Mouse (Mus musculus) neural tube, embryonic 15.5 days (tissue): Measurements from ENCODE around the gene 2210407C18Rik. TPM values are rescaled to one million over a fixed set of nuclear protein-coding genes. Genes with fewer than 3 reads are reported as not detected.

Experiments
- ATAC-seq: fragments of 200-750 bp; cut with Nextera tagmentation; 2 replicates; pipeline ENCODE4 v1.8.0; 2017; ENCODE audit warnings: mild to moderate bottlenecking, moderate TSS enrichment, moderate library complexity; ENCODE audit not compliant: low FRiP score
- H3K27ac ChIP-seq: fragments of 300-500 bp; sonication (generic); replicated peaks from 2 replicates; pipeline ENCODE4 v1.5.1; 2015; ENCODE audit warnings: mild to moderate bottlenecking, inconsistent platforms
- H3K27me3 ChIP-seq: fragments of 300-500 bp; sonication (generic); replicated peaks from 2 replicates; pipeline ENCODE4 v1.6.1; 2015; ENCODE audit warnings: inconsistent platforms
- H3K36me3 ChIP-seq: fragments of 300-500 bp; sonication (generic); 2 replicates; pipeline ENCODE4 v1.6.1; 2015; ENCODE audit warnings: inconsistent platforms
- H3K4me1 ChIP-seq: fragments of 300-500 bp; sonication (generic); 2 replicates; pipeline ENCODE4 v1.6.1; 2015; ENCODE audit warnings: inconsistent platforms
- H3K4me2 ChIP-seq: fragments of 300-500 bp; sonication (generic); 2 replicates; pipeline ENCODE4 v1.6.1; 2015; ENCODE audit warnings: inconsistent platforms, mild to moderate bottlenecking, moderate library complexity
- H3K4me3 ChIP-seq: fragments of 300-500 bp; sonication (generic); replicated peaks from 2 replicates; pipeline ENCODE4 v1.5.1; 2015; ENCODE audit warnings: mild to moderate bottlenecking, inconsistent platforms
- H3K9ac ChIP-seq: fragments of 300-500 bp; sonication (generic); replicated peaks from 2 replicates; pipeline ENCODE4 v1.6.1; 2015; ENCODE audit warnings: mild to moderate bottlenecking, inconsistent platforms
- H3K9me3 ChIP-seq: fragments of 300-500 bp; sonication (generic); replicated peaks from 2 replicates; pipeline ENCODE4 v1.6.1; 2016; ENCODE audit warnings: inconsistent platforms
- WGBS: fragments of 180-500 bp; shearing (Covaris S2); methylation state at CpG from one replicate; pipeline ENCODE4 v1.1.7; 2015; ENCODE audit warnings: mixed read lengths; 5-methylcytosine and 5-hydroxymethylcytosine counted together
- polyA plus RNA-seq: library from polyadenylated mRNA; unstranded; fragments of >200 nt; fragmentation: Nextera tagmentation; extraction: Ambion mirVana; gene quantifications from 2 replicates; pipeline ENCODE4 v1.2.1, GENCODE M21; 2015

The 2210407C18Rik gene
- polyA plus RNA-seq, 1 experiment from 2014 or later: not detected

GRCm38 (mm10) chr11:58626146-58626545 is 10.3 kb upstream of the 2210407C18Rik start:
- Histone ChIP-seq H3K4me1 (no peaks in the 10 kb centered on the region), H3K27me3 (no peaks in the 10 kb centered on the region), H3K36me3 (no peaks in the 10 kb centered on the region), H3K4me2 (no peak overlapping the region), H3K9me3 (no peaks in the 10 kb centered on the region), H3K4me3 (no peak overlapping the region), H3K27ac (no peak overlapping the region), H3K9ac (no peak overlapping the region)
- whole genome bisulfite sequencing: 56% methylated on average over 4 of the region's 4 CpGs
- ATAC-seq: no peak

- no peak for ATAC-seq
- H3K4me2 ChIP-seq: no peak overlapping the region
- no peaks in the 10 kb centered on the region for H3K36me3 ChIP-seq
- H3K4me3 ChIP-seq: no peak overlapping the region
- WGBS: 64% methylated on average over 6 of the region's 6 CpGs
- H3K9ac ChIP-seq: no peak overlapping the region
- H3K27ac ChIP-seq: no peak overlapping the region
- H3K4me1 ChIP-seq: no peaks in the 10 kb centered on the region
- no peaks in the 10 kb centered on the region for H3K9me3 ChIP-seq
- no peaks in the 10 kb centered on the region for H3K27me3 ChIP-seq
Measured at GRCm38 (mm10) chr11:58618793-58619192, 2.9 kb upstream of the 2210407C18Rik start.

GRCm38 (mm10) chr11:58618369-58618768 is 2.5 kb upstream of the 2210407C18Rik start:
- H3K27me3 ChIP-seq: no peaks in the 10 kb centered on the region
- no peak for ATAC-seq
- WGBS: 85% methylated on average over 3 of the region's 3 CpGs
- no peak overlapping the region for H3K4me3 ChIP-seq
- no peaks in the 10 kb centered on the region for H3K4me1 ChIP-seq
- H3K9ac ChIP-seq: no peak overlapping the region
- no peak overlapping the region for H3K4me2 ChIP-seq
- no peak overlapping the region for H3K27ac ChIP-seq
- no peaks in the 10 kb centered on the region for H3K36me3 ChIP-seq
- H3K9me3 ChIP-seq: no peaks in the 10 kb centered on the region

GRCm38 (mm10) chr11:58614526-58614925 is 1.3 kb downstream of the 2210407C18Rik start:
- Histone ChIP-seq H3K36me3 (no peaks in the 10 kb centered on the region), H3K4me2 (no peak overlapping the region), H3K27me3 (no peaks in the 10 kb centered on the region), H3K4me1 (no peaks in the 10 kb centered on the region), H3K4me3 (no peak overlapping the region), H3K27ac (no peak overlapping the region), H3K9ac (no peak overlapping the region), H3K9me3 (no peaks in the 10 kb centered on the region)
- ATAC-seq: no peak

GRCm38 (mm10) chr11:58613359-58613758 is 2.5 kb downstream of the 2210407C18Rik start:
- no peaks in the 10 kb centered on the region for H3K27me3 ChIP-seq
- H3K9me3 ChIP-seq: no peaks in the 10 kb centered on the region
- no peak overlapping the region for H3K9ac ChIP-seq
- H3K4me1 ChIP-seq: no peaks in the 10 kb centered on the region
- 48% methylated on average over 3 of the region's 3 CpGs for WGBS
- H3K27ac ChIP-seq: no peak overlapping the region
- no peak for ATAC-seq
- H3K36me3 ChIP-seq: no peaks in the 10 kb centered on the region
- no peak overlapping the region for H3K4me2 ChIP-seq
- no peak overlapping the region for H3K4me3 ChIP-seq

GRCm38 (mm10) chr11:58607030-58607429 is 8.8 kb downstream of the 2210407C18Rik start:
- Histone ChIP-seq H3K36me3 (no peaks in the 10 kb centered on the region), H3K9ac (no peak overlapping the region), H3K9me3 (no peaks in the 10 kb centered on the region), H3K27ac (no peak overlapping the region), H3K4me2 (no peak overlapping the region), H3K4me3 (no peak overlapping the region), H3K27me3 (no peaks in the 10 kb centered on the region), H3K4me1 (no peaks in the 10 kb centered on the region)
- no peak for ATAC-seq
- 83% methylated on average over 6 of the region's 6 CpGs for WGBS

GRCm38 (mm10) chr11:58606177-58606919 is 9.5 kb downstream of the 2210407C18Rik start:
- ATAC-seq: no peak
- H3K36me3 ChIP-seq: no peaks in the 10 kb centered on the region
- WGBS: 90% methylated on average over 12 of the region's 12 CpGs
- H3K4me3 ChIP-seq: no peak overlapping the region
- H3K9ac ChIP-seq: no peak overlapping the region
- H3K4me1 ChIP-seq: no peaks in the 10 kb centered on the region
- H3K9me3 ChIP-seq: no peaks in the 10 kb centered on the region
- no peak overlapping the region for H3K4me2 ChIP-seq
- no peak overlapping the region for H3K27ac ChIP-seq
- no peaks in the 10 kb centered on the region for H3K27me3 ChIP-seq

GRCm38 (mm10) chr11:58605228-58605627 is 10.6 kb downstream of the 2210407C18Rik start:
- H3K27me3 ChIP-seq: no peaks in the 10 kb centered on the region

GRCm38 (mm10) chr11:58604688-58605087 is 11.2 kb downstream of the 2210407C18Rik start:
- Histone ChIP-seq H3K4me2 (no peak overlapping the region), H3K4me1 (no peaks in the 10 kb centered on the region), H3K9me3 (no peaks in the 10 kb centered on the region), H3K27ac (no peak overlapping the region), H3K27me3 (no peaks in the 10 kb centered on the region), H3K9ac (no peak overlapping the region), H3K36me3 (no peaks in the 10 kb centered on the region), H3K4me3 (no peak overlapping the region)
- no peak for ATAC-seq
- 85% methylated on average over 2 of the region's 2 CpGs for WGBS

More at GRCm38 (mm10) chr11:58605228-58605627, 10.6 kb downstream of the 2210407C18Rik start:
- no peaks in the 10 kb centered on the region for H3K9me3 ChIP-seq
- H3K4me1 ChIP-seq: no peaks in the 10 kb centered on the region
- H3K4me2 ChIP-seq: no peak overlapping the region
- no peak overlapping the region for H3K9ac ChIP-seq
- 88% methylated on average over 3 of the region's 3 CpGs for WGBS
- no peaks in the 10 kb centered on the region for H3K36me3 ChIP-seq
- H3K4me3 ChIP-seq: no peak overlapping the region
- no peak overlapping the region for H3K27ac ChIP-seq
- no peak for ATAC-seq

GRCm38 (mm10) chr11:58602800-58603560 is 12.9 kb downstream of the 2210407C18Rik start:
- H3K4me2 ChIP-seq: no peak overlapping the region
- 86% methylated on average over 6 of the region's 6 CpGs for WGBS

GRCm38 (mm10) chr11:58602062-58602461 is 13.8 kb downstream of the 2210407C18Rik start:
- H3K9ac ChIP-seq: no peak overlapping the region
- H3K4me2 ChIP-seq: no peak overlapping the region
- H3K27ac ChIP-seq: no peak overlapping the region
- H3K4me3 ChIP-seq: no peak overlapping the region
- no peaks in the 10 kb centered on the region for H3K27me3 ChIP-seq
- H3K9me3 ChIP-seq: no peaks in the 10 kb centered on the region
- no peak for ATAC-seq
- no peaks in the 10 kb centered on the region for H3K4me1 ChIP-seq
- H3K36me3 ChIP-seq: no peaks in the 10 kb centered on the region

More at GRCm38 (mm10) chr11:58602800-58603560, 12.9 kb downstream of the 2210407C18Rik start:
- Histone ChIP-seq H3K9me3 (no peaks in the 10 kb centered on the region), H3K9ac (no peak overlapping the region), H3K36me3 (no peaks in the 10 kb centered on the region), H3K4me1 (no peaks in the 10 kb centered on the region), H3K27ac (no peak overlapping the region), H3K27me3 (no peaks in the 10 kb centered on the region), H3K4me3 (no peak overlapping the region)
- ATAC-seq: no peak

GRCm38 (mm10) chr11:58597837-58598236 is 18.0 kb downstream of the 2210407C18Rik start:
- no peak for ATAC-seq
- Histone ChIP-seq H3K36me3 (no peaks in the 10 kb centered on the region), H3K27me3 (no peaks in the 10 kb centered on the region), H3K9me3 (no peaks in the 10 kb centered on the region), H3K4me1 (no peaks in the 10 kb centered on the region), H3K9ac (no peak overlapping the region), H3K4me3 (no peak overlapping the region), H3K27ac (no peak overlapping the region), H3K4me2 (no peak overlapping the region)
- WGBS: 87% methylated on average over 13 of the region's 13 CpGs
